Mouse (Mus musculus) adrenal gland, postnatal 4 days (tissue): ENCODE measurements around the gene Coq8b. TPM values are rescaled to one million over a fixed set of nuclear protein-coding genes. Genes with fewer than 3 reads are reported as not detected.

Source experiments
- DNase-seq, 2 experiments: peaks; one replicate each; pipeline ENCODE4 v3.0.0; 2021 to 2022; ENCODE audit warnings: low spot score in 2 of 2, mixed read lengths in 2 of 2
- total RNA-seq, 2 experiments: library from RNA; stranded (reverse); gene quantifications; 2 replicates each; pipeline ENCODE4 v1.2.3; 2021

Gene Coq8b
- total RNA-seq, 2 experiments from 2014 or later: 37.1 to 42.0 TPM

DNA sequence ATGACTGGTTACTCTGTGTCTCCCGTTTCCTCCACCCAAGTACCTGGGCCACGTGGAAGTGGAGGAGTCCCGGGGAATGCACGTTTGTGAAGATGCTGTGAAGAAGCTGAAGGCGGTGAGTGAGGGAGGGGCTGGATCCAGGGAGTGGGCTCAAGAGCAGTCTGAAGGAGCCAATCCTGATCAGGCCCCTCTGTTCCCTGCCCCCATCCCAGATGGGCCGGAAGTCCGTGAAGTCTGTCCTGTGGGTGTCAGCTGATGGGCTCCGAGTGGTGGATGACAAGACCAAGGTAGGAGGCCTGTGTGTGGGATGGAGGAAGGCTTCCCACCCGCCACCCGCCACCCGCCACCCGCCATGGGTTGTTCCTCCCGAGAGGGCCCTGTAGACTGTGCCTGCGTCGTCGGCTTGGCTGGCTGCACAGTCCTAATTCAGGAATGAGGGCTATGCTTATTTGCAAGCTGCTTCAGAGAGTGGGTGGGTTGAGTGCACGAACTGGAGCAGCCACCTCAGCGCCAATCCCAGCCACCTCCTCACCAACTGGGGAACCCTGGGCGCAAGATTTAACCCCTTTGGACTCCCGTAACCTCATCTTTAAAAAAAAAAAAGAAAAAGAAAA, 33.8 kb downstream of the Coq8b start:
- no peak for DNase-seq

DNA sequence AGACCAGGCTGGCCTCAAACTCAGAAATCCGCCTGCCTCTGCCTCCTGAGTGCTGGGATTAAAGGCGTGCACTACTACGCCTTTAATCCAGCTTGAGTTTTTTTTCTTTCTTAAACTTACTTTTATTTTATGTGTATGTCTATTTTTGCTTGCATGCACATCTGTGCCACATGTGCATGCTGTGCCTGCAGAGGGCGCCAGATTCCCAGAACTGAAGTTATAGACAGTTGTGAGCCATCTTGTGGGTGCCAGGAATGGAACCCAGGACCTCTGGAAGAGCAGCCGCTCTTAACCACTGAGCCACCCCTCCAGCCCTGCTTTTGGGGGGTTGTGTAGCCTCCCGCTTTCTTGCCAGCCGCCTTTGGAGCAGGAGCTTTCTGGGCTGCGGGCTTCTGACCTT, 38.6 kb downstream of the Coq8b start:
- no peak for DNase-seq

DNA sequence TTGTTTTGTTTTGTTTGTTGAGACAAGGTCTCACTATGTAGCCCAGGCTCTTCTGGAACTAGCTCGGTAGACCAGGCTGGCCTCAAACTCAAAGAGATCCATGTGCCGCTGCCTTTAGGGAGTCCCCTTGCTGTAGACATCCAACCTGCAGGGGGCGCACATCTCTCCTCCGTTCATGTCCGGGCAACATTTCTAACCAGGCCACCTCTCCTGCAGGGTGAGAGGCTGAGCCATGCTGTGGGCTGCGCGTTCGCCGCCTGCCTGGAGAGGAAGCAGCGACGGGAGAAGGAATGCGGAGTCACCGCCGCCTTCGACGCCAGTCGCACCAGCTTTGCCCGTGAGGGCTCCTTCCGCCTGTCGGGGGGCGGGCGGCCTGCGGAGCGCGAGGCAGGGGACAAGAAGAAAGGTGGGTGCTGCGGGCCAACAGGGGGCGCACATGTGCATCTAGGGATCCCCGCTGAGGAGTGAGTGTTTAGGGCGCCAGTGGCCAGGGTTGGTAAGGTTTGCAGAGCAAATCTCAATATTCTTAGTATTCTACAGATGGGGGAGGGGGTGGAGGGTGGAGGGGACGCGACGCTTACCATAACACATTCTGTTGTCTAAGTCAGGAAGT, 41.0 kb downstream of the Coq8b start:
- DNase-seq: no peak

DNA sequence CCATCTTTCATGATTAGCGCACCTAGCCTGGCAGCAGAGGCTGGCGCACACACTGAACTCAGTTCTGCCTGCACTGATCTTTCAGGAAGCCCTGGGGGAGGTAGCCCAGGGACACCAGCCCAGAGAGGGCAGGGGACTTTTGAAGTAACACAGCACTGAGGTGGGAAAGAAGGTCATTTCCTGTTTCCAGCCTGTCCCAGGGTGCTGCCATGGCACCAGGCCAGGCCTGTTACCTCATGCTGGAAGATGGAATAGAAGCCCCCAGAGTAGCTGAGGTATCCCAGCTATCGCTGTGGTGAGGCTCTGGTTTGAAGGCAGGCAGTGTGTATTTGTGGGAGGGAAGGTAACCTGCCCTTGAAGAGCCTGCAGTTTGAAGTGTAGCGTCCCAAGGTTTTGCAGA, 42.1 kb downstream of the Coq8b start:
- no peak for DNase-seq

DNA sequence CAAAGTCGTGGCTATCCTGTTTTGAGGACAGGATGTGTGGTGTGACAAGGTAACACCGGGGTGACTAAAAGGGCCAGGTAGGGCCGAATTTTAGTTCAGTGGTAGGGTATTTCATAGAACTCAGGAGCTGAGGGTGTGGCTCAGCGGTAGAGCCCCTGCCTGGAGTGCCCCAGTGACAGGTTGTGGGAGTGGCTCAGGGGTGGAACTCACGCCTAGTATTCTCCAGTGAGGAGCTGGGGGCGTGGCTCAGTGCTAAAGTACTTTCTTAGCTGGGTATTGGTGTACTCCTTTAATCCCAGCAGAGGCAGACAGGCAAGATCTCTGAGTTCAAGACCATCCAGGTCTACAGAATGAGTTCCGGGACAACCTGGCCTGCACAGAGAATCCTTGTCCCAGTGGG, 43.2 kb downstream of the Coq8b start:
- no peak for DNase-seq

DNA sequence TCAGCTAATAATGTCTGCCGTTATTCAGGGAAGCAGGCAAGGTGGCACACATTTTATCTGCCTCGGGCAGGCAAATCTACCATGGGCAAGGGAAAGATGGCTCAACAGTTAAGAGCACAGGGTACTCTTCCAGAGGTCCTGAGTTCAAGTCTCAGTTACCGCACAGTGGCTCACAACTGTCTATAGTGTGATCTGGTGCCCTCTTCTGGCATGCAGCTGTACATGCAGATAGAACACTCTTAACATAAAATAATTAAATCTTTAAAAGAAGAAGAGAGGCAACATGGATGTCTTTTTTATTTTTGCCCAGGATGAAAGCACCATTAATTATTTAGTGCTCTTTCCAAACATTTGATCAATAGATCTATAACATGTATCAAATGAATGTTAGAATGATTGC, 44.4 kb downstream of the Coq8b start:
- no peak for DNase-seq

DNA sequence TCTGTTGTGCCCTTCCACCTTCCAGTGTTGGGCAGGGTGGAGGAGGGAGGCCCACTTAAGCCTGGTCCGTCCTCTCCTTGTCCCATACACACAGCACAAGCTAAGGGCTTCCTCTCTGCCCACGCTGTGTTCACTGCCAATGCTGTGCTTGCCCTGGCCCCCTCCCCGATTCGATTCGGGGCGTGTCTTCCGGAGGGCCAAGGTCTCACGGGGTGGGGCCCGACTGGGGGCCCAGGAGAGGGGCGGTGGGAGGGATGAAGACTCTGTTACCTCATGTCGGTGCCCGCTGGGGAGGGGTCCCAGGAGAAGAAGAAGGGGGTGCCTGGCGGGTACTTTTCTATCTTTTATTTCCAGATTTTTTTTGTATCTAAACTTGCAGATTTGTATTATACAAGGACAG, 48.9 kb downstream of the Coq8b start:
- DNase-seq: no peak

DNA sequence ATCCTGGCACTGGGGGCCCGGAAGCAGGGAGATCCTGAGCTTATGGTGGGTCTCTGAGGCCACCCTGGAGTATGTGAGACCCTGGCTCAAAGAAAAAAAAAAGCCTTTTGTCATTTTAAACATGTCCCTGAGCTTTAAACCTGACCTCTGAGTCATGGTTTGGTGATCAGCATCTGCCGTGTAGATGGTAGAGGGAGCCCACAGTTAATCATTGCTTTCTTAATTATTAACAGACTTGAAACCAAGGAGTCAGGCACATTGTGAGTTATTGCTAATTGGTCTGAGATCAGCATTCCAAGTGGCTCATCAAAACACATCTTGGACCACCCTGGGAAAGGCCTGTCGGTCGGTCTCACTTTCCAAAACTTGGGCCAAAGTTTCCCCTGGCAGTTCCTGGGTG, 49.4 kb downstream of the Coq8b start:
- no peak for DNase-seq

DNA sequence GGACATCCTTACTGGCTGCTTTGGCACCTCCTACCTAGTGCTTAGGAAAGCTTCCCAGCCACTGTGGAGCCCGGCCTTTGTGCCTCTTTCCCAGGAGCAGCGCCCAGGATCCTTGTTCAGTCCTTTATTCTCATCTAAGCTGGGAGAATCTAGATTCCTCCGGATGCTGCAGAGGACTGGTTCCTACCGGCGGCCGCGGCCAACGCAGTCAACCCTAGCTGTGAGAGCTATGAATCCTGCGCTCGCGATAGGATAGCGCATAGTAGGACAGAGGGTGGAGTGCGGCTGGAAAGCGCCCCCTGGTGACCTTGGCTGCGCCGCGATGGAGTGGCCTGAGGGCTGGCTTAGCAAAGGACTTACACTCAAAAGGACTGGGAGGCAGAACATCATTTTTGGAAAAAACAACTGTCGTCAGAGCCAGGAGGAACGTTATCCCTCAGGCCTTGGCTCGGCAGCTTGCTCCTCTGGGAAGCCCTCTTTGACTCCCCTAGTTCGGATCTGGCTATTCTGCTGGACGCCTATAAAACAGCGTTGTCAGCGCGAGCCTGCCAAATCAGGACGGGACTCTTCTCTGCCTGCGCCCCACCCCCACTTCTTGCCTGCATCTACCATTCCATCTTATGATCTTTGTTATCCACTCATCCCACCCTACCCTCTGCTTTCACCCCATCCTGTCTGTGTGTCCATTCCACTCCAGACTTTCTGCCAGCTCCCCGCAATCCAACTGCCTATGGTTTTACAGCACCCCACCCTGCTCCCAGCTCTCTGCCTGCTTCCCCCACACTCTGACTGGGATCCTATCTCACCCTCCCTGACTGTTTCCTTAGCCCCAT, 52.3 kb downstream of the Coq8b start:
- no peak for DNase-seq

DNA sequence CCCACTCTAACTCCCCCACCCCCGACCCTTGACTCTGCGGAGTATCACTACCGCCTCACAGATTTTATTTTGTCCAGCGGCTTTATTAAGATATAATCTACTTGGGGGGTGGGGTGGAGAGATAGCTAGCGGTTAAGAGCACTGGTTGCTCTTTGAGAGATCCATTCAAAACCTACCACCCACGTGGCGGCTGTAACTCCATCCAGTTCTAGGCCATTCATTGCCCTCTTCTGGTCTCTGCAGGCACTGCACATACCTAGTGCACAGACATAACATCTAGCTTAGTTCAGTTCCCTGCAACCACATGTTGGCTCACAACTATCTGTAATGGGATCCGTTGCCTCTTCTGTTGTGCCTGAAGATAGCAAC, 52.9 kb downstream of the Coq8b start:
- peak in 1 of 2 experiments; percentile 40 for DNase-seq

DNA sequence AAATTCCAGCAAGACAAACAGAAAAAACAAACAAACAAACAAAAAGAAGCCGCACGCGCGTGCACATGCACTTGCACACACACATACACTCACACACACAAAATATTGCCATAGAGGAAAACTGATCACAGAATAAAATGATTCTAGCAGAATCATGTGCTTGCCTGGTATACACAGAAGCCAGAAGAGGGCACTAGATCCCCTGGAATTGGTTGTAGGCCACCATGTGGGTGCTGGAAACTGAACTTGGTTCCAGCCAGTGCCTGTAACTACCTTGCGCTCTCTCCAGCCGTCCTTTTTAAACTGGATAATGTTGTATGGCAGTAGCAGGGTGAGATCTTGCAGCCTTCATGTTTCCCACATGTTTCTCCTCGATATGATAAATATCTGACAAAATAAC, 55.9 kb downstream of the Coq8b start:
- no peak for DNase-seq

DNA sequence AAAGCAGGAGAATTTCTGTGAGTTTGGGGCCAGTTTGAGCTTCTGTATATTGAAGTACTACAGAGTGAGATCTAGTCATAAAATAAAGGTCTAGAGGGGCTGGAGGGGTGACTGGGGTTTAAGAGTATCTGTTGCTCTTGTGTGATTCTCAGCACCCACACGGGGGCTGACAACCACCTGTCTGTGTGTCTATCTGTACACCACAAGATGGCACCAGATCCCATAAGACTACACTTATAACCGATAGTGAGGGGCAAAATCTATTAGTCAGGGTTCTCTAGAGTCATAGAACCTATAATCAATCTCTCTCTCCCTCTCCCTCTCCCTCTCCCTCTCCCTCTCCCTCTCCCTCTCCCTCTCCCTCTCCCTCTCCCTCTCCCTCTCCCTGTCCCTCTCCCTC, 57.7 kb downstream of the Coq8b start:
- DNase-seq: no peak

DNA sequence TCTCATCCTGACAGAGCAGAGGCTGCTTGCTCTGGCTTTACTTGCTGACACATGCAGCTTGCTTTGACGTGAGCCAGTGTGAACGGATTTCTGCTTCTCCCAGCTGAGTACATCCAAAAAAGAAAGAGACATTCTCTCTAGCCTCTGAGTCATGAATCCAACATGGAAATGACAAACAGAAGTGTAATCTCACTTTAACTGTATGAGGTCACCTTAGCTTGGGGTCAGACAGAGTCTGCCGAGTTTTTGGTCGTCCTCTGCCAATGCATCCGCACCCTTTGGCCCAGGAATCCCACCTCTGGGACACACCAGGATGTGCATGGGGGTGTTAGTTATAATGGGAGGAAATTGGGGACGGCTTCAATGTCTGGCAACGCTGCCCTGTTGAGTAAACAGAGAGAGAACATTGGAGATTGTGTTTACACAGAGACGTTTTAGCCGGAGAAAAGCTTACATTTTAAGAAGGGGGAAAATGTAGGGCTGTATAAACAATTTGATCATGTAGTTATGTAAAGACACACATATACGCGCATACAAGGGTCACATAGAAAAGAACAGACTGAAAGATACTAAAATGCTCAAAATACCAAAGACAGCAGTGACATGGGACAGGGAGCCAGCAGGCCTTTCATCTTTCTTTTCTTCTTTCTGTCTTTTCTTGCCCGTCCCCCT, 59.1 kb downstream of the Coq8b start:
- DNase-seq: no peak

DNA sequence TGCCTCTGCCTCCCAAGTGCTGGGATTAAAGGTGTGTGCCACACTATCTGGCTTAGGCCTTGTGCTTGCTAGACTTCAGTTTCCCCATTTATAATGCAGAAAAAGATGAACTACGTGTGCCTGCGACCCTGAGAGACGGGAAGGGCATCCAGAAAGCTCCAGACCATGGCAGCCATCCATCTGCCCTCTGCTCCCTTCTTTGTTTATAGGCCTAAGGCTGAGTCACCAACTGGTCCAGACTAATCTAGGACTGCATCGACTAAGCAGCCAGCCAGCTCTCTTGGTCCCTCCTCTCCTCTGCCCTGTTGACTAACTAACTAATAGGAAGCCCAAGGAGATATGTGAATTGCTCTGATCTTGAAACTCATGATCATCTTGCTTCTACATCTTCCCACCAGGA, 63.1 kb downstream of the Coq8b start:
- no peak for DNase-seq

DNA sequence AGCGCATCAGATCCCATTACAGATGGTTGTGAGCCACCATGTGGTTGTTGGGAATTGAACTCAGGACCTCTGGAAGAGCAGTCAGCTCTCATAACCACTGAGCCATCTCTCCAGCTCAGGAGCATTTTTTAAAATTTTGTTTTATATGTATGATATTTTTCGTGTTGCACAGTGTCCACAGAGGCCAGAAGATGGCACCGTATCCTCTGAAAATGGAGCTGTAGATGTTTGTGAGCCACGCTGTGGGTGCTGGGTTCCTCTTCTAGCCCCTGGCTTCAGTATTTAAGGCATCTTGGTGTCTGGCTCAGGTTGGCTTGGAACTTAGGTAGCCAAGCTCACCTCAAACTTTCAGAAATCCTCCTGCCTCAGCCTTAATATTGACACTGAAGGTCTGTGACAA, 63.7 kb downstream of the Coq8b start:
- DNase-seq: no peak

DNA sequence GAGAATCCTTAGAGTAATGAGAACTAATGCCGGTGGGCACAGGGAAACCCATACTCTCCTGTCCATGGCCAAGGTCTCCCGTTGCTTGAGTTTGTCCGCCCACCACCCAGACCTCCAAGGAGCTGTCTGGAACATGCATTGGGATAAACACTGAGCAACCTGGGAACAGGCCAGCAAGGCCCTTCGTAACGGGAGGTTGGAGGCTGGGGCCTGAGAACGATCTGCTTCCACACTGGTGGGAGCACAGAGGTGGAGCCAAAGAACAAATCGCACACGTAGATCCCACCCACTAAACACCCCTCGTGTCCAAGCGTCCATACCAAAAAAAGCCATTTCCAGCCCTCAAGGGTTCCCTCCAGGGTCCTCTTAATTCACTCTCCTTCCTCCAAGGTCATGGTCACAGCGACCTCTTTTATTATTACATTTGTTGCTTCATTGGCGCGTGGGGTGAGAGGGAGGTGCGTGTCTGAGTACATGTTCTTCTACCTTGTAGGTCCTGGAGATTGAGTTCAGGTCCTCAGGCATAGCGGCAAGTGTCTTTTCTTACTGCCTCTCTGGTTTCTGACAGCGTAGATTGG, 65.3 kb downstream of the Coq8b start:
- DNase-seq: no peak

DNA sequence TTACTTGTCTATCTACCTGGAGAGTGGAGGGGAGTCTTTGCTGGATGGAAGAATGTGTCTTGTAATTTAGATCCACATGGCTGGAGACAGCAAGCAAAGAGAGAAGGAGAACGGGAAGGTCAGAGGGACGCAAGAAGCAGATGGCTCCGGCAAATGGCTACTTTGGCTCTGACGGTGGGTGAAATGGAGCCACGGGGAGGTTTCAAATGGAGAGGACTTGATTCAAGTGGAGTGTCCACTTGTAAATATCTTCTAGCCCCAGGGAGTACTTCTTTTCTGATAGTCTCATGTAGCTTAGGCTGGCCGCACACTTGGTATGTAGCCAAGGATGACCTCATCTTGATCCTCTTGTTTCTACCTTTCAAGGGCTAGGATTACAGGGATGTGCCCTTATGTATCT, 66.0 kb downstream of the Coq8b start:
- DNase-seq: no peak

DNA sequence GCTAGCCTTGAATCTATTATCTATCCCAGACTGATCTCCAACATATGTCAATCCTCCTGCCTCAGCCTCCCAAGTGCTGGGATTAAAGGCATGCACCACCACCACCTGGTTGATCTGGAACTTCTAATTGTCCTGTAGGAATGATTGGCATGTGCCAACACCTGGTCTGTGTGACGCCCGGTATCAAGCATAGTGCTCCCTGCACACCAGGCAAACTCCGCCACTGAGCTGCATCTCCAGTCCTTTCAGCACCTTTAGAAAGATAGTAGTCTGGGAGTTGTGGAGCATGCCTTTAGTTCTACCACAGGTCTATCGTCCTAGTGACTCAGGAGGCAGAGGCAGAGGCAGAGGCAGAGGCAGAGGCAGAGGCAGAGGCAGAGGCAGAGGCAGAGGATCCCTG, 67.5 kb downstream of the Coq8b start:
- DNase-seq: no peak

DNA sequence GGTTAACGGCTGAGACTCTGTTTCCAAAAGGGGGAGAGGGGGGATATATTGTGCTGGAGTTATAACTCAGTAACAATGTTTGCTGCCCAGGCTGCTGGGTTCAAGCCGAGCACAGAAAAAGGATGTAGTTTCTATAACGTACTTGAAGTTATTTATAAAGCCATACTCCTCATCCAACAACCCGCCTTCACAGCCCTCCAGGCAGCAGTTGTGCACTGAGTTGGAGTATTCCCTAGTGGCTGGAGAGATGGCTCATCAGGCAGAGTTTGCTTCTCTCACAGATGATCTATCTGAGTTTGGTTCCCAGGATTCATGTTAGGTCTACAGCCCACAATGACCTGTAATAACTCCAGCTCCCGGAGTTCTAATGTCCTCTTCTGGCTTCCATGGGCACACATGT, 68.0 kb downstream of the Coq8b start:
- no peak for DNase-seq

DNA sequence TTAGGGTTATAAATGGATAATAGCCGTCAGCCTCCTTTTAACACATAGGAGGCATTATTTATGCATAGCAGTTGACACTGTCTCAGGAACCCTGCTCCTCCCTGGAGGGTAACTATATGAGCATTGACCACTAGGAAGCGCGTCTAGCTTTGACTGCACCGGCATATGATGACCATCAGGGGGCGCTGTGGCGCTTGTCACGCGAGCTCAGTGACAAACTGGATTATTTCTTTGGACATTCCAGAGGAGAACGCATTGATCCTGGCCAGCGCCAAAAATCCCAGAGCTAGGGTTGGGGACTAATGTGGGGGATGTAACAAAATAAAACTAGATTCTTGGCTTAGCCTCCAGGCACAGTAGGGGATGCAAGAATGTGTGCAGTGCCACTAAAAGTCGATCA, 69.3 kb downstream of the Coq8b start:
- DNase-seq: peak; percentile 45 to 53

DNA sequence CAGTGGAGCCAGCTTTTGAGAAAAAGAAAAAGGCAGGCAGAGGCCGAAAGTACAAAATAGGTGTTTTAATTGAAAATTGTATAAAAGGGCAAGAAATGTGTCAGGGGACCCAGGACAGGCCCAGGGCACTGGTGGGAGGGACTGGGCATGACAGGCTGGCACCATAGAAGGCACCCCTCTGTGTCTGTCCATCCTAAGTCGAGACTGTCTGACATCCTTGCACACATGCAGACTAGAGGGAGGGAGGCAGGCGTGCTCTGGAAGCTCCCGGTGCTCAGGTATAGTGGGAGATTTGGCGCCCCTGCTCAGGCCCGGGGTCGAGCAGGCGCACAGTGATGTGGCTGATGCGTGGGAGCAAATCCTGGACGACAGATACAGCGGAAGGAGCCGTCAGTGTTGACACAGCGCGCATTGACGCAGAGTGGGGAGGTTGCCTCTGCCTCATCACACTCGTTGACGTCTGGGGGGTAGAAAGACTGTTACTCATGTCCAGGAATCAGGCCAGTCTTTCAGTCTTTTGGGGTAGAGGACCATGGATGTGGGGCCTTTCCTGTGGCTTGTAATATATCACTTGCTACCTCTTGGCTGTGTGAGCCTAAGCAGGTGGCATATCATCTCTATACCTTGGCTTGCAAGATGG, 72.4 kb downstream of the Coq8b start:
- no peak for DNase-seq
